Mouse (Mus musculus) ovary, postnatal 36 days (tissue): ENCODE measurements around the gene Tmem229b.
"Not testable (repeated sequence)": the region's sequence is repeated elsewhere in the genome, so short reads cannot be mapped to it uniquely, and the experiment has no call there.

Source experiments
- DNase-seq: peaks from one replicate; pipeline ENCODE4 v3.0.0; 2022; ENCODE audit warnings: low spot score, mixed read lengths

Gene Tmem229b

GRCm38 (mm10) chr12:79007126-79007753, at the start of gene Tmem229b:
TSS of gene Tmem229b (minus strand) at chr12:79007627.
- no peak for DNase-seq

DNA sequence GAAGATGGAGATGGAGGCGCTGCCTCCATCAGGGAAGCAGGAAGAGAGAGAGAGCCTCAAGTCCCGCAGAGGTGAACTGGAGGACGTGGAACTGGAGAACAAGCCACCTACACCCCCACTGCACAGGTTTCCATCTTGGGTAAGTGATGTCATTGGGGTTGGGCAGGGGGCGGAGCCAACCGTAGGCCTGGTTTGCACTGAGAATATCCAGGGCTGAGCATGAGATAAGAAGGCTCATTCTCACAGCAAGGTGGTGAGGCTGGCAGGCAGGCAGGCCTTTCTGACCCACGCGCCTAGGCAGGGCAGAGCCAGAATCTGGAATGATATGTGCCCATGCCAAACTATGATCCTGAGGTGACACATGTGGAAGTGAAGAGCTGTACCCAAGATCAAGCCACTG, 47.8 kb upstream of the Tmem229b start:
- no peak for DNase-seq

DNA sequence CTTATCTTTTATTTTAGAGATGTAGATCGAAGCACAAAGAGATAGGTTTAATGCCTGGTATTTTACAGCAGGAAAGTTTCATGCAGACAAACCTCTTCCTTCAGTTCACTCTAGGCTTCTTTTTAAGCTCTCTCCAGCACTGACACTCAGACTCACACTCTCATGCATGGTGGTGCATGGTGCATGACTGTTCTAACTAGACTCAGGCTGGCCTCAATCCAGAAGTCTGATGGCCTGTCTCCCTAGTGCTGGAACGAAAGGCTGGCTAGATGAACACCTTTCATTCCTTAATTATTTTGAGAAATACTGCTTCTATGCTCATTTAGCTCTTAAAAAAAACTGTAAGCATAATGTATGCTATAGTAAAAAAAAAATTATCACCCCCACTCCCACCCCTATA, 44.6 kb upstream of the Tmem229b start:
- DNase-seq, result no peak

DNA sequence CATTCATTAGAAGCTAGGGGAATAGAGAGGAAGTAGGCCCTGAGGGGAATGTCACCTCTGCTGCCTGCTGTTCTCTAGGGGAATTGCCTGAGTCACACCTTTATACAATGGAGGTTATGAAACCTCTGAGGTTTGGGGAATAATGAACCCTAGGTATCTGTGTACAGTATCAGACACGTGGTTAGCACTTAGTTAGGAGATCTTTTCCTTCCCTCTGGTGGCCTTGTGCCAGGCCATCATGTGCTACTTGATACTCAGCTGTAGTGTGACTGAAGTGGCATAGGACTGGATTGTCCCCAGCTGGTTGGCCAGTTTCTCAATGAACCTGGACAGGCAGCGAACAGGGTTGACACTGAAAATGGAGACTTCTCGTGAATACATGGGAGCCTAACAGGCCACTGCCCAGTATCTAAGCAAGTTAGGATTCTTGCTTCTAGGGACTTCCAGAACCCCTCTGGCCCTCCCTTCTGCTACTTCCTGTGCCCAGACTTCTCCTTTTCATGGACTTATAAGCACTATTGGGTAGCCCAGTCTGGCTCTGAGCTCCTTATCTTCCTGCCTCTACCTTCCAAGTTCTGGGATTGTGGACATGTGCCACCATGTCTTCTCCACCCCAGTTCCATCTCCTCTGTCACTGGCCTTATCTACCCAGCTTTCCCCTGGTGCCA, 43.3 kb upstream of the Tmem229b start:
- no peak for DNase-seq

DNA sequence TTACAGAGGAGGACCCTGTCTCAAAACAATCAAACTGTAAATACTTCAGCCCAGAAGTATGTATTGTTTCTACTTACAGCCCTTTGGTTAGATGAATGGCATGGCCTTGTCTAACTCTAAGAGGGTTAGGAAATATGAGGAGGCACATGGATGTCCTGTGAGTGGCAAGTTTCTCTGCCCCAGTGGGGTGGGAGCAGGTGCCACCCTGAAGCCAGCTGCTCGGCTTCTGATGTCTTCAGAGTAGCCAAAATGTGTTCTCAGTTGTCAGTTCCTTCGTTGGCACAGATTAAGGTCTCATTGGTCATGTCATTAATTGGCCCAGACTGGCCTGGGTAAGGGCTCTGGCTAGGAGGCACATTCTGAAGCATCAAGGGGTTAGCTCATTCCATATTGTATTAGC, 42.4 kb upstream of the Tmem229b start:
- no peak for DNase-seq

- DNase-seq, result no peak
Observed at GRCm38 (mm10) chr12:79048898-79049297, 41.5 kb upstream of the Tmem229b start.

DNA sequence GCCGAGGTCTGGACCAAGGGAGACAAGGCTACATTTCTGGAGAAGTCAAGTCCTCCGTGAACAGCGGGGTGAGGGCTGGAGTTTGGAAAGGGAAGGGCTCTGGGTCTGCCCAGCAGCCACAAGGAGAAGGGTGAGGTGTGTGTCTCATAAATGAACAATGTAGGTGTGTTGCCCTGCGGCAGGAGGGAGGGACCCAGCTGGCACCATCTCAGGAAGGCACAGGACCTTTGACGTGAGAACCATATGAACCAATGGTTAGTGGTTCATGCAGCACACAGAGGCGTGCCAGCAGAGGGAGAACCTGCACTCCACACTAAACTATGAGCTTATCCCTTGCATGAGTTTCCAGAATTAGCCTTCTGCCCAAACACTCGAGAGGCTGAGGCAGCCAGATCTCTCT, 39.8 kb upstream of the Tmem229b start:
- no peak for DNase-seq

- no peak for DNase-seq
Observed at GRCm38 (mm10) chr12:79046171-79046570, 38.7 kb upstream of the Tmem229b start.

- no peak for DNase-seq
Observed at GRCm38 (mm10) chr12:79044668-79045067, 37.2 kb upstream of the Tmem229b start.

DNA sequence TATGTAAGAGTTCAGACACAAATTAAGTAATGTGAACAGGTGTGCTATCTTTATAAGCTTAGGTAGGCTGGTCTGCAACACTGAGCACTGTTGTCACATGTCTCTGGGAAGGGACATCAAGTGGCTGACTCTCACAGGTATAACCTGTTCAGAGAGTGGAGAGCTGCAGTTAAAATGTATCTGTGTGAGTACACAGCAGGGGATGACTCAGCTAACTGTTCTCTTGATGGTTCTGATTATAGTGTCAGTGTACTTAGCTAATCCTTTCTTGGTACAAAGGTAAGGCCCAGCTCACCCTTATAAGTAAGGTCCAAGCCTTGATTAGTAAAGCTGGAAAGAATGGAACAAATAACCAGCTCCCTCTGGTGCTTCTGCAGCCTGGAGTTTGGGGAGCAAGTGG, 34.0 kb upstream of the Tmem229b start:
- DNase-seq, result no peak

DNA sequence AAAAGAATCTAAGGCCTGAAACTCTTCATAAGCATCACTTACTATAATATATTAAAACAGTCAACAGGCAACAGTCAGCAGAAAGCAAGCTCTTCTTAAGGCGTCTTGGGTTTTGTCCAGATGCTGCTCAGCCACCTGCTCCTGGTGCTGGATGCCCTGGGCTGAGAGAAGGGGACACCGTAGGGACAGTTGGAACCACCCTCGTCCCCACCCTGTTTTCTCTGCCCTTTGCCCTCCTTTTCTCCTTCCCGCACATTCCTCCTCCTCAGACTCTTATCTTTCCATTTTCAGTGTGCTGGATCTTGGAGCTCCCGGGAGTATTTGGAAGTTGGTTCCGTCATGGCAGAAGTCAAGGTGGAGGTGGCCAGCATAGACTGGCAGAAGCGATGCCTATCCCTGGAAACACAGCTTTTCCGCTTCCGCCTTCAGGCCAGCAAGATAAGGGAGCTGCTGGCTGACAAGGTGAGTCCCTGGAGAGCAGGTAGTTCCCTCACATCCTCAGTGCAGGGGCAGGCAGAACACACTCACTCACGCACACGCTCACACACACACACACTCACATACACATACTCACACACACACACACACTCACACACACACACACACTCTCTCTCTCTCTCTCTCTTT, 32.9 kb upstream of the Tmem229b start:
- no peak for DNase-seq

DNA sequence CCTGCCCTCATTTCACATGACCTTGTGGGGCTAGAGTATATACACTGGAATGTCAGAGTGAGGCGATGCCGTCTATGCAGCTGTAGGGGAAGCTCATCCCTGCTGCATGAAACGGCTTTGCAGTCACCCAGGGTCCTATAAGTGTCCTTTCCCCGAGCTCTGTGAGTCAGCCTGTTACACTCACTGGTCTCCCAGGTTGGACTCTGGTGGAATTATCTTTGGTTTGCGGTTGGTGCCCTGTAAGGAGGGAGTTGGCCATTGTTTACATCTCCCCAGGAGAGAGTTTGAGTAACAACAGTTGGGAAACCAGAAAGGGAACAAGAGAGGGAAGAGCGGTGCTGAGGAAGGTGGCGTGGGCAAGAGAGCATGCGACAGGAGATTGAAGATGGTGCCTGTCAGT, 32.3 kb upstream of the Tmem229b start:
- no peak for DNase-seq

GRCm38 (mm10) chr12:79035349-79035748, 27.9 kb upstream of the Tmem229b start:
- DNase-seq, result no peak

DNA sequence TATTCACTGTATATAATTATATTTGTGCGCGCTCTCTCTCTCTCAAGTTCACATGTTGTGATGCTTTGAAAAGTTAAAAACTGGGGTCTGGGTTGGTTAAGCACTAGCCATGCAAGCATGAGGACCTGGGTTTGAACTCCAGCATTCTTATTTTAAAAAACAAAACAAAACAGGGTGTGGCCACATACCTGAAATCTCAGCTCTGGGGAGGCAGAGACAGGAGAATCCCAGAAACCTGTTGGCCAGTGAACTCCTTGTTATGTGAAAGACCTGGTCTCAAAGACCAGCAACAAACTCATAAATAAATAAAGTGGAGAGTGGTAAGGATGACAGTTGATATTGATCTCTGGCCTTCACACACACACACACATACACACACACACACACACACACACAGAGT, 26.9 kb upstream of the Tmem229b start:
- DNase-seq, result no peak

DNA sequence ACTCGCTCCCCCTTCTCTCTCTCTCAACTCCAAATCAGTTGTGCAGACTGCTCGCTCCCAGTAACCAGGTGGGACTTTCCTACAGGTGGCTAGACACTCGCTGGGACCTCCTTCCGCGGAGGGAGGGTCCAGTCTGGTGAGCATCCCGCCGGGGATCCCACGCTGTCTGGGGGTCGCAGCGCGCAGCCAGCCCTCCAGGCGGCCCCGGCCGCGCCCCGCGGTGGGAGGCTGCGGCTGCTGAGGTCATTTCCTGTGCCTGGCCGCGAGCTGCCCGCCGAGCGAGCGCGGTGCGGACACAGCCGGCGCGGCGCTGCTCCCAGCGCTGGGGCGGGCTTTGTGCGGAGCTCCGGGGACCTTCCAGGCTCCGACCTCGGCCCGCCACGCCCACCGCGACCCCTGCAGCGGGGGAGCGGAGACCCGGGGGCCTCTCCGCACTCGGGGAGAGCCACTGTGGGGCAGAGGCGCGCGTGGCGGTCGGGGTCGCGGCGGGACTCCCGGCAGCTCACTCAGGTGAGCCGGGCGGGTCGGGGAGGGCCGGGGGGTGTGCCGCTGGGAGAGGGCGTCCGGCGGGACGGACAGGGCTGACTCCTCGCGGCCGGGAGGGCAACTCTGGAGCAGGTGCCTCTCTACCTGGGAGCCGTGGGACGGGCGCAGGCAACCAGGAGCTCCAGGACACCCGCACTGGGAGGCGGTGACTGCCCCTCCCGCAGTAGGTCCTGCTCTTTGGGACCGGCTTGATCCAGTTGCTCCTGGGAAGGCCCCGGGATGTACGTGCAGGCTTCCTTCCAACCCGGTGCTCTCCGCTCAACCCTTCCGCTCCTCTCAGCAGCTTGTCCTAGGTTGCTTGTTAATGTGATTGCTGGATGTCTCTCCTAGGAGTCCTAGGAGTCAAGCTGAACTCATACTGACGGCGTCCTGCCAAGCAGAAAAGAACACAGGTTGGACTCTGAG, 21.8 kb upstream of the Tmem229b start, which contains the start of gene Plekhh1:
TSS of gene Plekhh1 (plus strand) at position 253 of the 951 bp plus-strand sequence.
- peak; percentile 71 for DNase-seq

DNA sequence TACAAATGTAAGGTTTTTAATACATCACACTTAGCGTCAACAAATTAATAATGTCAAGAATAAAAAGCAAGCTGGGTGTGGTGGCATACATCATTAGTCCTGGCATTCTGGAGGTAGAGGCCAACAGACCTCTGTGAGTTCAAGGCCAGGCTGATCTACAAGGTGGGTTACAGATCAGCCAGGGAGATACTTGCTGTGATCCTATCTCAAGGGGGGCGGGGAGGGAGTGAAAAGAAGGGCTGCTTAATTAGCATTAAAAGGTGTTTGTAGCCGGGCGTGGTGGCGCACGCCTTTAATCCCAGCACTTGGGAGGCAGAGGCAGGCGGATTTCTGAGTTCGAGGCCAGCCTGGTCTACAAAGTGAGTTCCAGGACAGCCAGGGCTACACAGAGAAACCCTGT, 20.1 kb upstream of the Tmem229b start:
- DNase-seq, result not testable (repeated sequence)

- DNase-seq, result peak; percentile 65
Observed at GRCm38 (mm10) chr12:79022882-79023281, 15.5 kb upstream of the Tmem229b start.

DNA sequence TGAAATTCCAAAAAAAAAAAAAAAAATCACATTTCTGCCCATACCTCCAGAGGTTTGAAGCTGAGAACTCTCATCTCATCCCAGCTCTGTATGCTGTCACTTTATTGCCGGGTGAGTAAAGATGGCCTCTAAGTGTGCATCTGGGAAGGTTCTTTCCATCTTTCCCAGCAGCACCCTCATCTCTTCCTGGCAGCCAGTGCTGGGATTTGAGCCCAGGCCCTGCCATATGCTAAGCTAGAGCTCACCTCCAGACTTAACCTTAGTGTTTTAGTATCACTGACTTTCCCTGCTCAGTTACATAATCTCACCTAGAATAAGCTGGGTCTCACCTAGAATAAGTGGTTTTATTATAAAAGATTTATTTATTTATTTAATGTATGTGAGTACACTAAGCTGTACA, 14.5 kb upstream of the Tmem229b start:
- DNase-seq, result no peak

DNA sequence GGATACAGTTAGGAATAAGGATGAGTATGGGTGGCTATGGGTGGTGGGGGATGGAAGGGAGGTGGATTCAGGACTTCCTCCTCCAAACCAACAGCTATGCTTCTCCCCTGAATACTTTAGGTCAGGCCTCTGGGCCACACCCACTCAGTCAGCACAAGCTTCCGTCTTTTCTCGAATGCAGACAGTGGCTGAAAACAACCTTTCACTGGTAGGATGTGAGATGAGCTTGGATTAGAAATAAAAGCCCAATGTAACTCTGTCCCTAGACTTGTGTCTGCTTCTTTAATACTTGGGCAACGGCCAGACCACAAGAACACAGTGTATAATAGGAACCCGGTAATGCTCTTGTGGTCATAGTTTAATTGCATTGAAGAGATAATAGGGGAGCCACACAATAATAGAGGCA, 10.6 kb upstream of the Tmem229b start:
- DNase-seq, result no peak

DNA sequence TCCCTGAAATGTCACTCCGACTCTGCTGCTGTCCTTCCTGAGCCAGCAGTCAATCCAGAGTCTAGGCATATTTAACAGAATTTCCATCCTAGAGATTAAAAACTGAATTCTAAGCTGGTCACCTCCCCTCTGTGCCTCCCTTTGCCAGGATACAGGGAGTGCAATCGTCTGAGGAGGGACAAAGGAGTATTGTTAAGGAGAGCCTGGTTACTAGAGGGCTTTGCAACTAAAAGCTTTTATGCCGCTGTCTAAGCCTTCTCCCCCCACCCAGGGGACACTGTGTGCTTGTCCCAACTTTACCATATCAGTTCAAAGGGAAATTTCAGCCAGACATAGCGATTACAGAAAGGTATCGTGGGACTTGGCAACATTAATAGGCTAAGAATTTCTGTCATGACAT, 8.7 kb upstream of the Tmem229b start:
- DNase-seq, result no peak

GRCm38 (mm10) chr12:79010569-79010968, 3.1 kb upstream of the Tmem229b start:
- DNase-seq, result no peak

- peak; percentile 56 for DNase-seq
Observed at GRCm38 (mm10) chr12:79006478-79007125, 825 bp downstream of the Tmem229b start.
